ENCODE assay signal across 17 mouse cellular contexts in the genomic region with DNA sequence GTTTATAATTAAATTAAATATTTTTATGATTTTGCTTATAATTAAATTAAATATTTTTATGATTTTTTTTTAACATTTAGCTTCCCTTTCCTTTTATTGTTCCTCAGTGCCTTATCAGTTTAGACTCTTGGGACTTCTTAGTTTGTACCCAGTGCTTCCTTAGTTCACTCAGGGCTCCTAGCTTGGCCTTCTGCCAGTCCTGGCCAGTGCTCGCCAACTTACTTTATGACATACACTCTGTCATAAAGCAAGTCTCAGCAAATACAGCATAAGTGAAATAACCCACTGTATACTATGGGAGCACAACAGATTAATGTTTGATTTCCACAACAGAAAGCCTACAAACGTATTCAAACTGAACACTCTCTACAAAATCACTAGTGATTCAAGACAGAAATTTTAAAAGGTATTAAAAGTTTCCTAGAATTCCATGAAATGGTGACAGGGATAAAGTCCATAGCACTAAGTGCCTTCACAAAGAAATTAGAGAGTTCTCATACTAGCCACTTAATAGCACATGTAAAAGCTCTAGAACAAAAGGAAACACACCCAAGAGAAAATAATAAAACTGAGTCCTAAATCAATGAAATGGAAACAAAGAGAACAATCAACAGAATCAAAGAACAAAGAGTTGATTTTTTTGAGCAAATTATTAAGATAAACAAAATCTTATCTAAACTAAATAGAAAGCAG.
A peak's percentile ranks its signal among the peaks of the same experiment; 100 is the strongest.
DNase-seq lines count a peak whose midpoint lies in the region; ATAC-seq and TF ChIP-seq lines count a peak whose summit lies in the region.
"Had no signal": no experiment of that assay in that cellular context is flagged by ENCODE, and none has a peak within 500 bp of the region (broad histone marks: within the 10 kb centered on the region; RNA-seq: fewer than 3 reads in every experiment).

No protein-coding gene starts in this region.

- H3K27me3 ChIP-seq in lung, embryonic 14.5 days (ENCODE audit: insufficient read depth, low read length), result no peaks in the 10 kb centered on the region
- H3K27me3 ChIP-seq in intestine, embryonic 16.5 days (replicated peaks; ENCODE audit: control insufficient read depth, insufficient read depth, low read length), result no peaks in the 10 kb centered on the region
- no peaks in the 10 kb centered on the region for H3K27me3 ChIP-seq in hindbrain, embryonic 12.5 days
- H3K27me3 ChIP-seq: CH12.LX; forebrain, embryonic 12.5 days; hindbrain, embryonic 15.5 days; kidney, embryonic 15.5 days had no signal

- no peak overlapping the region for H3K4me3 ChIP-seq in lung, embryonic 14.5 days (ENCODE audit: low read depth, low read length)
- H3K4me3 ChIP-seq in intestine, embryonic 16.5 days (ENCODE audit: low read length), result no peak overlapping the region
- H3K4me3 ChIP-seq in hindbrain, embryonic 12.5 days, result no peak overlapping the region
- H3K4me3 ChIP-seq: forebrain, embryonic 12.5 days; heart, embryonic 10.5 days; hindbrain, embryonic 15.5 days; kidney, embryonic 15.5 days had no signal

- no peak overlapping the region for H3K4me2 ChIP-seq in lung, embryonic 14.5 days
- H3K4me2 ChIP-seq in intestine, embryonic 16.5 days (ENCODE audit: low read depth, low read length), result no peak overlapping the region
- no peak overlapping the region for H3K4me2 ChIP-seq in hindbrain, embryonic 12.5 days (replicated peaks)
- H3K4me2 ChIP-seq: forebrain, embryonic 12.5 days; hindbrain, embryonic 15.5 days; kidney, embryonic 15.5 days had no signal

- no peak for TF ChIP-seq CTCF in lung, embryonic 14.5 days (IDR thresholded peaks at IDR 0.05; ENCODE audit: low read depth)

- H3K36me3 ChIP-seq in lung, embryonic 14.5 days (ENCODE audit: insufficient read depth), result no peaks in the 10 kb centered on the region
- H3K36me3 ChIP-seq in intestine, embryonic 16.5 days (ENCODE audit: control insufficient read depth, insufficient read depth, low read length), result no peaks in the 10 kb centered on the region
- H3K36me3 ChIP-seq in hindbrain, embryonic 12.5 days, result no peaks in the 10 kb centered on the region
- H3K36me3 ChIP-seq: forebrain, embryonic 12.5 days; heart, embryonic 10.5 days; hindbrain, embryonic 15.5 days; kidney, embryonic 15.5 days had no signal

- H3K9me3 ChIP-seq in lung, embryonic 14.5 days (ENCODE audit: low read depth, low read length), result no peaks in the 10 kb centered on the region
- H3K9me3 ChIP-seq in intestine, embryonic 16.5 days (ENCODE audit: control insufficient read depth, low read length), result no peaks in the 10 kb centered on the region
- H3K9me3 ChIP-seq in hindbrain, embryonic 12.5 days (replicated peaks), result no peaks in the 10 kb centered on the region
- H3K9me3 ChIP-seq: forebrain, embryonic 12.5 days; heart, embryonic 10.5 days; hindbrain, embryonic 15.5 days; kidney, embryonic 15.5 days had no signal

- 54% methylated on average over 2 of the region's 2 CpGs for WGBS in lung, embryonic 14.5 days
- 54% methylated on average over 2 of the region's 2 CpGs for WGBS in intestine, embryonic 16.5 days
- WGBS in hindbrain, embryonic 12.5 days, result 81% methylated on average over 2 of the region's 2 CpGs

- H3K27ac ChIP-seq in lung, embryonic 14.5 days (ENCODE audit: low read depth), result no peak overlapping the region
- H3K27ac ChIP-seq in intestine, embryonic 16.5 days (ENCODE audit: low read length), result no peak overlapping the region
- H3K27ac ChIP-seq in hindbrain, embryonic 12.5 days, result no peak overlapping the region
- H3K27ac ChIP-seq: forebrain, embryonic 12.5 days; heart, embryonic 10.5 days; hindbrain, embryonic 15.5 days; kidney, embryonic 15.5 days had no signal

- H3K4me1 ChIP-seq in lung, embryonic 14.5 days (ENCODE audit: insufficient read depth), result no peaks in the 10 kb centered on the region
- no peaks in the 10 kb centered on the region for H3K4me1 ChIP-seq in intestine, embryonic 16.5 days (ENCODE audit: control insufficient read depth, insufficient read depth, low read length)
- H3K4me1 ChIP-seq in hindbrain, embryonic 12.5 days, result no peaks in the 10 kb centered on the region
- H3K4me1 ChIP-seq: forebrain, embryonic 12.5 days; heart, embryonic 10.5 days; hindbrain, embryonic 15.5 days; kidney, embryonic 15.5 days had no signal

- no peak for ATAC-seq in lung, embryonic 14.5 days (ENCODE audit: insufficient read depth)
- peak; percentile 89 for ATAC-seq in intestine, embryonic 16.5 days
- no peak for ATAC-seq in hindbrain, embryonic 12.5 days (ENCODE audit: low FRiP score)
- ATAC-seq: midbrain, embryonic 16.5 days had no signal

- peak; percentile 39 for DNase-seq in adrenal gland, postnatal 14 days
- DNase-seq in adrenal gland, adult 8-10 months, result no peak
- peak; percentile 8 for DNase-seq in heart, postnatal 4 days
- no peak for DNase-seq in heart, adult 9 months (ENCODE audit: low spot score in 2 of 2)
- peak; percentile 45 for DNase-seq in lung, embryonic 14.5 days
- no peak for DNase-seq in lung, adult 18-20 months
- DNase-seq: gastrocnemius, postnatal 36 days; heart, postnatal 14 days; layer of hippocampus, adult 9-11 months had no signal

- H3K9ac ChIP-seq in lung, embryonic 14.5 days, result no peak overlapping the region
- no peak overlapping the region for H3K9ac ChIP-seq in intestine, embryonic 16.5 days (ENCODE audit: low read depth, low read length)
- no peak overlapping the region for H3K9ac ChIP-seq in hindbrain, embryonic 12.5 days
- H3K9ac ChIP-seq: forebrain, embryonic 12.5 days; hindbrain, embryonic 15.5 days; kidney, embryonic 15.5 days had no signal

Comparison
In these comparisons a context has a peak if more than half of its experiments do, and no peak if none do; other contexts are left out.
1. DNase-seq: peak in adrenal gland, postnatal 14 days (single experiment), heart, postnatal 4 days (single experiment) and lung, embryonic 14.5 days (single experiment); none in adrenal gland, adult 8-10 months (single experiment), heart, adult 9 months (0 of 2) and lung, adult 18-20 months (0 of 2).